Mouse (Mus musculus) spleen, adult 2 months (tissue): ENCODE measurements around the gene U90926. TPM values are rescaled to one million over a fixed set of nuclear protein-coding genes. Genes with fewer than 3 reads are reported as not detected.

Experiments used
- DNase-seq, 2 experiments: peaks; one replicate each; pipeline versions ENCODE4 v3.0.0 to v3.0.0-alpha.2; 2012 to 2021; ENCODE audit warnings: low spot score in 2 of 2, low read depth in 1 of 2
- H3K27ac ChIP-seq: fragments of 200-500 bp; 2 replicates; pipeline ENCODE4 v1.5.1; 2012; ENCODE audit warnings: low read length, inconsistent platforms; ENCODE audit not compliant: insufficient read depth
- H3K27me3 ChIP-seq: fragments of 200-500 bp; 2 replicates; pipeline ENCODE4 v1.6.1; 2012; ENCODE audit warnings: mild to moderate bottlenecking, moderate library complexity, low read length, inconsistent platforms; ENCODE audit not compliant: control insufficient read depth, insufficient read depth
- H3K36me3 ChIP-seq: fragments of 200-500 bp; 2 replicates; pipeline ENCODE4 v1.6.1; 2012; ENCODE audit warnings: mild to moderate bottlenecking, low read length, inconsistent platforms; ENCODE audit not compliant: control insufficient read depth, insufficient read depth
- H3K4me1 ChIP-seq: fragments of 200-500 bp; 2 replicates; pipeline ENCODE4 v1.6.1; 2011; ENCODE audit warnings: inconsistent platforms; ENCODE audit not compliant: control insufficient read depth, insufficient read depth, insufficient read length
- H3K4me3 ChIP-seq: fragments of 200-500 bp; 2 replicates; pipeline ENCODE4 v1.5.1; 2011; ENCODE audit warnings: mild to moderate bottlenecking, inconsistent platforms; ENCODE audit not compliant: insufficient read depth, insufficient read length; ENCODE audit errors: extremely low read depth
- CTCF ChIP-seq: fragments of 200-500 bp; IDR thresholded peaks from 2 replicates; pipeline ENCODE4 v1.5.1; 2011; ENCODE audit warnings: mild to moderate bottlenecking, inconsistent platforms; ENCODE audit not compliant: insufficient read depth, insufficient read length, insufficient replicate concordance; ENCODE audit errors: extremely low read depth
- POLR2A ChIP-seq: fragments of 200-500 bp; IDR thresholded peaks from 2 replicates; pipeline ENCODE4 v1.6.1; 2011; ENCODE audit warnings: low read depth, low read length, inconsistent platforms
- WGBS: fragments of 180-500 bp; shearing (Covaris S2); methylation state at CpG from one replicate; pipeline ENCODE4 v1.1.7; 2018; 5-methylcytosine and 5-hydroxymethylcytosine counted together
- polyA plus RNA-seq: library from polyadenylated mRNA; depleted of rRNA; stranded (reverse); fragments of >200 nt; gene quantifications from 2 replicates; pipeline ENCODE4 v1.2.3, GENCODE M21; 2012; rRNA removed

Gene U90926
- polyA plus RNA-seq, result not detected in 2 replicates

- H3K4me1 ChIP-seq, result no peaks in the 10 kb centered on the region
- WGBS, result 85% methylated on average over 4 of the region's 4 CpGs
- H3K27me3 ChIP-seq, result no peaks in the 10 kb centered on the region
- H3K4me3 ChIP-seq, result no peak within 1 kb of the TSS
- DNase-seq, result no peak
- H3K27ac ChIP-seq, result no peak within 1 kb of the TSS
- TF ChIP-seq POLR2A (no peak), CTCF (no peak)
- no peaks in the 10 kb centered on the region for H3K36me3 ChIP-seq
Observed at GRCm38 (mm10) chr5:92215308-92215707, at the start of gene U90926. Gene U90926 (minus strand): TSS chr5:92215408.

- 82% methylated on average over 4 of the region's 4 CpGs for WGBS
- no peaks in the 10 kb centered on the region for H3K4me1 ChIP-seq
- no peak for DNase-seq
- H3K27me3 ChIP-seq, result no peaks in the 10 kb centered on the region
- peaks cover 18% of the 10 kb centered on the region for H3K36me3 ChIP-seq
- no peak for TF ChIP-seq CTCF
- no peak overlapping the region for H3K27ac ChIP-seq
- H3K4me3 ChIP-seq, result no peak overlapping the region
Observed at GRCm38 (mm10) chr5:92263761-92264359, 48.7 kb upstream of the U90926 start.

- TF ChIP-seq CTCF (no peak), POLR2A (no peak)
- WGBS, result 85% methylated on average over 8 of the region's 8 CpGs
- H3K36me3 ChIP-seq, result peaks cover 18% of the 10 kb centered on the region
Observed at GRCm38 (mm10) chr5:92262646-92263045, 47.4 kb upstream of the U90926 start.

GRCm38 (mm10) chr5:92256218-92256617 lies 41.0 kb upstream of the U90926 start, which contains the start of gene Ppef2:
Gene Ppef2 (minus strand): TSS chr5:92256278.
- 46% methylated on average over 6 of the region's 6 CpGs for WGBS

More at GRCm38 (mm10) chr5:92262646-92263045, 47.4 kb upstream of the U90926 start:
- Histone ChIP-seq H3K27ac (no peak overlapping the region), H3K4me3 (no peak overlapping the region), H3K27me3 (no peaks in the 10 kb centered on the region), H3K4me1 (no peaks in the 10 kb centered on the region)
- DNase-seq, result no peak

GRCm38 (mm10) chr5:92254476-92254875 lies 39.3 kb upstream of the U90926 start:
- no peaks in the 10 kb centered on the region for H3K4me1 ChIP-seq
- 15% methylated on average over 6 of the region's 6 CpGs for WGBS
- no peak for TF ChIP-seq POLR2A
- no peak for TF ChIP-seq CTCF
- H3K36me3 ChIP-seq, result peaks cover 6% of the 10 kb centered on the region
- DNase-seq, result no peak
- no peaks in the 10 kb centered on the region; the same call in 1 of the 2 replicates for H3K27me3 ChIP-seq
- no peak overlapping the region for H3K27ac ChIP-seq
- no peak overlapping the region for H3K4me3 ChIP-seq

More at GRCm38 (mm10) chr5:92256218-92256617, 41.0 kb upstream of the U90926 start, which contains the start of gene Ppef2:
- no peak for TF ChIP-seq POLR2A
- TF ChIP-seq CTCF, result no peak
- no peak for DNase-seq
- no peak within 1 kb of the TSS for H3K27ac ChIP-seq
- no peaks in the 10 kb centered on the region; the same call in 1 of the 2 replicates for H3K27me3 ChIP-seq
- no peaks in the 10 kb centered on the region for H3K4me1 ChIP-seq
- no peak within 1 kb of the TSS for H3K4me3 ChIP-seq
- peaks cover 6% of the 10 kb centered on the region for H3K36me3 ChIP-seq

GRCm38 (mm10) chr5:92252797-92253343 lies 37.7 kb upstream of the U90926 start:
- TF ChIP-seq CTCF (no peak), POLR2A (no peak)
- WGBS, result 38% methylated on average over 18 of the region's 18 CpGs
- no peak overlapping the region for H3K4me3 ChIP-seq
- no peak overlapping the region for H3K27ac ChIP-seq
- H3K27me3 ChIP-seq, result no peaks in the 10 kb centered on the region; the same call in 1 of the 2 replicates
- H3K36me3 ChIP-seq, result no peaks in the 10 kb centered on the region
- H3K4me1 ChIP-seq, result no peaks in the 10 kb centered on the region
- DNase-seq, result no peak

- Histone ChIP-seq H3K36me3 (no peaks in the 10 kb centered on the region), H3K4me1 (no peaks in the 10 kb centered on the region), H3K27me3 (no peaks in the 10 kb centered on the region; the same call in 1 of the 2 replicates), H3K27ac (no peak overlapping the region), H3K4me3 (no peak overlapping the region)
- TF ChIP-seq POLR2A (no peak), CTCF (no peak)
- no peak for DNase-seq
- WGBS, result 88% methylated on average over 6 of the region's 6 CpGs
Observed at GRCm38 (mm10) chr5:92252031-92252430, 36.8 kb upstream of the U90926 start.
